Mouse (Mus musculus) left cerebral cortex, postnatal 10 days (tissue): Measurements from ENCODE around the gene Akr1b7. TPM values are rescaled to one million over a fixed set of nuclear protein-coding genes. Genes with fewer than 3 reads are reported as not detected.
A peak's percentile ranks its signal among the peaks of the same experiment; 100 is the strongest.
"Not testable (repeated sequence)": the region's sequence is repeated elsewhere in the genome, so short reads cannot be mapped to it uniquely, and the experiment has no call there.

Experiments
- DNase-seq, 2 experiments: peaks; one replicate each; pipeline ENCODE4 v3.0.0; 2021 to 2022; ENCODE audit warnings: low spot score in 2 of 2, mixed read lengths in 1 of 2; ENCODE audit errors: extremely low spot score in 1 of 2
- intact Hi-C: fragments of 180-260 bp; cut with DNase I; formaldehyde crosslinking; loops from one replicate; pipeline ENCODE4 v1.15.1; 2025
- total RNA-seq, 2 experiments: library from RNA; stranded (reverse); gene quantifications; 2 replicates each; pipeline ENCODE4 v1.2.3; 2021

Gene Akr1b7
- total RNA-seq, 2 experiments from 2014 or later: not detected

GRCm38 (mm10) chr6:34413386-34413785 lies 1.3 kb downstream of the Akr1b7 start:
- DNase-seq, intact Hi-C loops: not testable (repeated sequence)

DNA sequence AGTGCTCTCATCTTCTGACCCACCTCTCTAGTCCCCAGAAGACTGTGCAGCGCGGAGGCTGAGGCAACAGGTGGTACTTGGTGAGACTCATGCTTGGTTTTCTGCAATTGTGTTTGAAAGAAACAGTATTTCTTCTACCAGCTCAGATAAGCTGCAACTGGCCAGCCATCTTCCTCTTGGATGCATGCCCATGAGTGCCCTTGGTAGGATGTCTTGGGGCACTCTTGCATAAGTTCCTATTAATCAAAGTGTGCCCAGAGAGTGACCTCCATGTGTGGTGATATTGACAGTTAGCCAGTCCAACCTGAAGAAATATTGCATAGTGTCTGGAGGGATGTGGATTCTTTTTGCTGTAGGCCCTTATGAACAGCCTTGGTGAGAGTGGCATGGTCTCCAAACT lies 4.4 kb downstream of the Akr1b7 start:
- intact Hi-C loops: no loop called here
- no peak for DNase-seq

GRCm38 (mm10) chr6:34419071-34419470 lies 6.9 kb downstream of the Akr1b7 start:
- intact Hi-C loops: no loop called here
- no peak for DNase-seq

DNA sequence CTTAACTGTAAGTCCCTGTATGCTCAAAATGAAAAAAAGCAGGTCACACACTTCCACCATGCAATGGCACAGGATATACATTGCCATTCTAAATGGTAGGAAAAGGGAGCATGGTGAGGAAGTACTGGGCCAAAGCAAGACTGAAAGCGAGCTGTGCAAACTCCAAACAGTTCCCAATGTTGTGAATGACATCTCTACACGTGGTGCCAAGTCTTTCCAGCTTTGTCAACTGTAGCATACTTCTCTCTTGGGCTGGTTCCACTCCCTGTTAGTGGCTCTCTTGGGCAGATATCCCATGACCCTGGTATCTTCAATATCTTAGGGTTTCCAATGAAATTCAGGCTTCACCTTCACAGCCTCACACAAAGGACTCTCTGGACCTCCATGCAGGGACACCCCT lies 26.9 kb downstream of the Akr1b7 start:
- intact Hi-C loops: no loop called here
- no peak for DNase-seq

- intact Hi-C loops: no loop called here
- DNase-seq: peak in 1 of 2 experiments; percentile 30
These were observed 29.6 kb downstream of the Akr1b7 start for GRCm38 (mm10) chr6:34441556-34442257.

DNA sequence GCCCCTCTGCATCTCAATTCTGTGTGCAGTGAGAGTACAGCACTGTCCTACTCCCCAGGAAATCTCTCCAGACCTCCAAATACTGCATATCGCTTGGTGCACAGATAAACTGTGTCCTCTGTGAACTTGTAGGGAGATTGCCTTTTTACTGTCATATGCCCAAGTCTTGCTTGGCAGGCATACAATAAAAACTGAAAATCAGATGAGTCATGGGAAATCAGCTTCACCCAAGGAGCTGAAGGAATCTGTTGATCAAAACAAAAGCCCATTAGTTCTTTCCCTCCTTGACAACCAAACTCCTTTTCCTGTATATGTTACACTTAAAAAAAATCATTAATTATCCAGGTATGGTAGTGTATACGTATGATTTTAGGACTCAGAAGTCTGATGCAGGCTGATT lies 31.7 kb downstream of the Akr1b7 start:
- intact Hi-C loops: no loop called here

GRCm38 (mm10) chr6:34447961-34448360 lies 35.8 kb downstream of the Akr1b7 start:
- DNase-seq: peak; percentile 63 to 81
- intact Hi-C loops: loop anchor here (2.0 to 5.0 kb wide), 2 partner anchors 76 to 155 kb away; no protein-coding TSS in a partner anchor

More for the DNA sequence above, 31.7 kb downstream of the Akr1b7 start:
- no peak for DNase-seq

- DNase-seq: no peak
- intact Hi-C loops: loop anchor here (2.0 to 5.0 kb wide), 2 partner anchors 76 to 156 kb away; no protein-coding TSS in a partner anchor
These were observed 36.6 kb downstream of the Akr1b7 start for GRCm38 (mm10) chr6:34448696-34449095.

- DNase-seq: peak in 1 of 2 experiments; percentile 29
- intact Hi-C loops: no loop called here
These were observed 41.0 kb downstream of the Akr1b7 start for GRCm38 (mm10) chr6:34452963-34453770.

DNA sequence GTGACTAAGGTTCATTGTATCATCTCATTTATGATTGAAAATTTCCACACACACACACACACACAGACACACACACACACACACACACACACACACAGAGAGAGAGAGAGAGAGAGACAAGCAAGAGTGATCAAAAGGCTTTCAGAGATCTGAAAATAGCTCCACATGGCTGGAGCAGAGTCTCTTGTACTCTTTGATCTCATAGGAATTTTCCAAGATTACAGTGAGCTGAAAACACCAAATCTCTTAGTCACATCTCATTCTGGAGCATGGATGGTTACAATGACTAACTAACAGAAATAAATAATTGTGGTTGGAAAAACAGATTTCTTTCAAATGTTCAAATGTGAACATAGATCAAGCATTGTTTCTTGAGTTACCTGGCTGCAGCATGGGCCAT lies 47.3 kb downstream of the Akr1b7 start:
- intact Hi-C loops: no loop called here
- no peak for DNase-seq

GRCm38 (mm10) chr6:34460651-34461050 lies 48.5 kb downstream of the Akr1b7 start:
- intact Hi-C loops: no loop called here
- no peak for DNase-seq

DNA sequence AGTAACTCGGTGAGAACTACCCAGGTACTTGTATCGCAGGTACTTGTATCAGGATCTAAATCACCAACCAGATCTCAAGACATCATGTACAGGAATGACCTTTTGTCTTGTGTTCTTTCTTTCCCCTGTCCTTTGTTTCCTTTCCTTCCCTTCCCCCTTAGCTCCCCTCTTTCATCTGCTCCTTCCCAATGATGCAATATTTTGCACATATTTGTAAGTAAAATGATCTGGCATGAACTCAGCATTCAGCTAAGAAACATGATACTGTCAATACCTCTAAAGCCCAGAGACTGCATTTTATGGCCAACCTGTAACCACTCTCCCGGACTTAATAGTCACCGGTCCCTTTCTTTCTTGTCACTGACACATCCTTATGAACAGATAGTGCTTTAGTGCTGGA lies 51.4 kb downstream of the Akr1b7 start:
- intact Hi-C loops: no loop called here
- no peak for DNase-seq

- intact Hi-C loops: no loop called here
- no peak for DNase-seq
These were observed 59.4 kb downstream of the Akr1b7 start for GRCm38 (mm10) chr6:34471434-34472110.

Other genes with a start within 250 kb of the Akr1b7 start
- 10 to 100 TPM; 42.1 to 42.7 TPM for gene Slc35b4, start 235.2 kb upstream of the Akr1b7 start, total RNA-seq
- gene Akr1b3, start 94.9 kb upstream of the Akr1b7 start, total RNA-seq: 10 to 100 TPM; 57.2 to 60.9 TPM
- 1 to 10 TPM in 1 of 2 experiments, under 1 TPM in 1; 0.84 to 1.1 TPM for gene Akr1b8, start 58.2 kb upstream of the Akr1b7 start, total RNA-seq
- 10 to 100 TPM; 15.6 to 15.7 TPM for gene Akr1b10, start 28.1 kb upstream of the Akr1b7 start, total RNA-seq
- gene Bpgm, start 63.9 kb downstream of the Akr1b7 start, total RNA-seq: 10 to 100 TPM; 69.5 to 79.9 TPM
- gene Cald1, start 186.2 kb downstream of the Akr1b7 start, total RNA-seq: 10 to 100 TPM; 23.1 to 25.4 TPM